Mouse (Mus musculus): ENCODE measurements around the gene Fam166b. TPM values are rescaled to one million over a fixed set of nuclear protein-coding genes. Genes with fewer than 3 reads are reported as not detected.

Gene Fam166b
- polyA plus RNA-seq, 1 experiment from 2014 or later = 1.4 TPM

- peak overlapping the region; percentile 81 for H3K9ac ChIP-seq (ENCODE audit: low read depth, low read length)
- peak; percentile 79 for ATAC-seq
- WGBS = 5% methylated on average over 20 of the region's 33 CpGs
- H3K36me3 ChIP-seq (ENCODE audit: control insufficient read depth, insufficient read depth, low read length) = no peaks in the 10 kb centered on the region
- peak overlapping the region; percentile 80 for H3K27ac ChIP-seq (ENCODE audit: low read depth, low read length)
- peak overlapping the region; percentile 62 for H3K4me3 ChIP-seq (ENCODE audit: low read length)
- H3K4me2 ChIP-seq (ENCODE audit: low read length) = peak overlapping the region; percentile 88
- H3K9me3 ChIP-seq (ENCODE audit: control insufficient read depth, low read length) = no peaks in the 10 kb centered on the region
- H3K4me1 ChIP-seq (ENCODE audit: control insufficient read depth, insufficient read depth, low read depth, low read length) = peaks cover 24% of the 10 kb centered on the region
- no peaks in the 10 kb centered on the region for H3K27me3 ChIP-seq (replicated peaks; ENCODE audit: control insufficient read depth, insufficient read depth, low read length)
Observed at GRCm38 (mm10) chr4:43382155-43383020, 46.5 kb downstream of the Fam166b start.

GRCm38 (mm10) chr4:43381408-43382154, 47.4 kb downstream of the Fam166b start, which contains the start of gene Rusc2:
Gene Rusc2, plus strand, starts transcription at chr4:43381979.
- H3K4me3 ChIP-seq (ENCODE audit: low read length) = peak within 1 kb of the TSS; percentile 62
- no peaks in the 10 kb centered on the region for H3K9me3 ChIP-seq (ENCODE audit: control insufficient read depth, low read length)
- H3K9ac ChIP-seq (ENCODE audit: low read depth, low read length) = peak within 1 kb of the TSS; percentile 81
- peaks cover 24% of the 10 kb centered on the region for H3K4me1 ChIP-seq (ENCODE audit: control insufficient read depth, insufficient read depth, low read depth, low read length)
- peak within 1 kb of the TSS; percentile 80 for H3K27ac ChIP-seq (ENCODE audit: low read depth, low read length)
- H3K4me2 ChIP-seq (ENCODE audit: low read length) = peak within 1 kb of the TSS; percentile 88
- under 1% methylated on average over 62 of the region's 63 CpGs for WGBS
- H3K36me3 ChIP-seq (ENCODE audit: control insufficient read depth, insufficient read depth, low read length) = no peaks in the 10 kb centered on the region
- H3K27me3 ChIP-seq (replicated peaks; ENCODE audit: control insufficient read depth, insufficient read depth, low read length) = no peaks in the 10 kb centered on the region
- ATAC-seq = peak; percentile 95

GRCm38 (mm10) chr4:43380951-43381350, 48.0 kb downstream of the Fam166b start:
- Histone ChIP-seq H3K9ac (ENCODE audit: low read depth, low read length) (peak overlapping the region; percentile 81), H3K4me3 (ENCODE audit: low read length) (peak overlapping the region; percentile 62), H3K27me3 (replicated peaks; ENCODE audit: control insufficient read depth, insufficient read depth, low read length) (no peaks in the 10 kb centered on the region), H3K36me3 (ENCODE audit: control insufficient read depth, insufficient read depth, low read length) (no peaks in the 10 kb centered on the region), H3K4me1 (ENCODE audit: control insufficient read depth, insufficient read depth, low read depth, low read length) (peaks cover 24% of the 10 kb centered on the region), H3K27ac (ENCODE audit: low read depth, low read length) (no peak overlapping the region; the same call in 1 of the 2 replicates), H3K9me3 (ENCODE audit: control insufficient read depth, low read length) (no peaks in the 10 kb centered on the region), H3K4me2 (ENCODE audit: low read length) (peak overlapping the region; percentile 88)
- ATAC-seq = peak; percentile 5; the same call in 1 of the 2 replicates
- 53% methylated on average over 10 of the region's 10 CpGs for WGBS

DNA sequence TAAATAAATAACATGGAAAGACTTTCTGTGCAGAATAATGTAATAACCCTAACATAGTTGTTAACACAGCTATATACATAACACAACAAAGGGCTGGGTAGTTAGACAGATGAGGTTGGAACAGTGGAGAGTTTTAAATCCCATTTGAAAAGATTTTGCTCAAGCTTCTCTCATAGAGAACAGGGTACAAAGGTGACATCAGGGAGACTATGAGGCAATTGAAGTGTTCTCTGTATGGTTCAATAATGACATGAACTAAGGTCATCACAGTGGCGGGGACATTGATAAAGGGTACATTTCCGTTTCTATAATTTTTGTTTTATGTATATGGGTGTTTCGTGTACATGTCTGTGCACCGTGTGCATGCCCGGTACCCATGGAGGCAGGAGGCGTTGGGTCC, 49.3 kb downstream of the Fam166b start:
- ATAC-seq = no peak
- whole genome bisulfite sequencing = 95% methylated on average over 6 of the region's 6 CpGs

More for the DNA sequence above, 49.3 kb downstream of the Fam166b start:
- Histone ChIP-seq H3K27ac (ENCODE audit: low read depth, low read length) (no peak overlapping the region), H3K4me2 (ENCODE audit: low read length) (no peak overlapping the region), H3K4me1 (ENCODE audit: control insufficient read depth, insufficient read depth, low read depth, low read length) (peaks cover 24% of the 10 kb centered on the region), H3K9ac (ENCODE audit: low read depth, low read length) (no peak overlapping the region), H3K9me3 (ENCODE audit: control insufficient read depth, low read length) (no peaks in the 10 kb centered on the region), H3K27me3 (replicated peaks; ENCODE audit: control insufficient read depth, insufficient read depth, low read length) (no peaks in the 10 kb centered on the region), H3K4me3 (ENCODE audit: low read length) (no peak overlapping the region), H3K36me3 (ENCODE audit: control insufficient read depth, insufficient read depth, low read length) (no peaks in the 10 kb centered on the region)

Other genes starting within 250 kb of the Fam166b start
- 0.60 and 1.2 TPM in 2 replicates for gene Atp8b5, start 162.0 kb downstream of the Fam166b start, polyA plus RNA-seq (2015; fragmentation: Nextera tagmentation; extraction: Ambion mirVana)
- gene Rusc2, start 47.2 kb downstream of the Fam166b start, polyA plus RNA-seq (2015; fragmentation: Nextera tagmentation; extraction: Ambion mirVana) = 70.8 and 86.8 TPM in 2 replicates
- 8.9 and 9.2 TPM in 2 replicates for gene Tesk1, start 12.8 kb upstream of the Fam166b start, polyA plus RNA-seq (2015; fragmentation: Nextera tagmentation; extraction: Ambion mirVana)
- 5.1 and 5.3 TPM in 2 replicates for gene Cd72, start 25.5 kb upstream of the Fam166b start, polyA plus RNA-seq (2015; fragmentation: Nextera tagmentation; extraction: Ambion mirVana)
- gene Sit1, start 54.6 kb upstream of the Fam166b start, polyA plus RNA-seq (2015; fragmentation: Nextera tagmentation; extraction: Ambion mirVana) = not detected in 2 replicates
- gene Ccdc107, start 63.8 kb upstream of the Fam166b start, polyA plus RNA-seq (2015; fragmentation: Nextera tagmentation; extraction: Ambion mirVana) = 83.6 and 99.8 TPM in 2 replicates
- gene Arhgef39, start 70.6 kb upstream of the Fam166b start, polyA plus RNA-seq (2015; fragmentation: Nextera tagmentation; extraction: Ambion mirVana) = 8.2 and 10.7 TPM in 2 replicates
- gene Car9, start 77.8 kb upstream of the Fam166b start, polyA plus RNA-seq (2015; fragmentation: Nextera tagmentation; extraction: Ambion mirVana) = 0.23 and 0.47 TPM in 2 replicates
- 10.6 and 41.1 TPM in 2 replicates for gene Tpm2, start 94.6 kb upstream of the Fam166b start, polyA plus RNA-seq (2015; fragmentation: Nextera tagmentation; extraction: Ambion mirVana)
- gene Creb3, start 133.2 kb upstream of the Fam166b start, polyA plus RNA-seq (2015; fragmentation: Nextera tagmentation; extraction: Ambion mirVana) = 90.8 and 94.1 TPM in 2 replicates
- 56.2 and 61.1 TPM in 2 replicates for gene Tln1, start 133.6 kb upstream of the Fam166b start, polyA plus RNA-seq (2015; fragmentation: Nextera tagmentation; extraction: Ambion mirVana)
- 17.8 and 23.5 TPM in 2 replicates for gene Rgp1, start 149.6 kb upstream of the Fam166b start, polyA plus RNA-seq (2015; fragmentation: Nextera tagmentation; extraction: Ambion mirVana)
- gene Gba2, start 149.7 kb upstream of the Fam166b start, polyA plus RNA-seq (2015; fragmentation: Nextera tagmentation; extraction: Ambion mirVana) = 54.0 and 59.3 TPM in 2 replicates
- gene Msmp, start 155.4 kb upstream of the Fam166b start, polyA plus RNA-seq (2015; fragmentation: Nextera tagmentation; extraction: Ambion mirVana) = 0.71 and 0.94 TPM in 2 replicates
- 10.8 and 12.6 TPM in 2 replicates for gene Npr2, start 202.8 kb upstream of the Fam166b start, polyA plus RNA-seq (2015; fragmentation: Nextera tagmentation; extraction: Ambion mirVana)
- 9.3 and 10.3 TPM in 2 replicates for gene Spag8, start 224.5 kb upstream of the Fam166b start, polyA plus RNA-seq (2015; fragmentation: Nextera tagmentation; extraction: Ambion mirVana)
- 68.7 and 77.8 TPM in 2 replicates for gene Hint2, start 227.3 kb upstream of the Fam166b start, polyA plus RNA-seq (2015; fragmentation: Nextera tagmentation; extraction: Ambion mirVana)
- 12.0 and 13.9 TPM in 2 replicates for gene Tmem8b, start 239.8 kb upstream of the Fam166b start, polyA plus RNA-seq (2015; fragmentation: Nextera tagmentation; extraction: Ambion mirVana)
- 1.5 and 2.0 TPM in 2 replicates for gene Fam221b, start 240.0 kb upstream of the Fam166b start, polyA plus RNA-seq (2015; fragmentation: Nextera tagmentation; extraction: Ambion mirVana)